Mouse (Mus musculus) cerebellum, postnatal 36 days (tissue): ENCODE results near the gene B4galnt3.

Experiments used
- DNase-seq, 2 experiments: peaks; one replicate each; pipeline ENCODE4 v3.0.0; 2021 to 2022; ENCODE audit warnings: mixed read lengths in 2 of 2

Gene B4galnt3

DNA sequence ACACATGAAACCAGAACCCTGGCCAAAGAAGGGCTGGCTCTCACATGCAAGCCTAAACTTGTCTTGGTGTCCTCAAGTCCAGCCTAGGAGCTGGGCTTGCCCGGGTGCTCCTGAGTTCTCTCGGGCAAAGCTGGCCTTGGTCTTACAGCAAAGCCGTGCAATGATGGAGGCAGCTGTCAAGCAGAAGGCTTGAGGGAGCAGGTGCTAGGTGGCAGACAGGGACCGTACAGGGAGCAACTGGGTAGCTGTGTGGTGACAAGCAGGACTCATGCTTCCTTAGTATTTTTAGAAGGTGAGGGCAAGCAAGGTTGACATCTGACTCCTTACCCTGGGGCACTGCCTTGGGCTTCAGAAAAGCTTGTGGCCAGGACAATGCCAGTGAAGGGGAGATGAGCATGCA lies 110.6 kb downstream of the B4galnt3 start:
- no peak for DNase-seq

DNA sequence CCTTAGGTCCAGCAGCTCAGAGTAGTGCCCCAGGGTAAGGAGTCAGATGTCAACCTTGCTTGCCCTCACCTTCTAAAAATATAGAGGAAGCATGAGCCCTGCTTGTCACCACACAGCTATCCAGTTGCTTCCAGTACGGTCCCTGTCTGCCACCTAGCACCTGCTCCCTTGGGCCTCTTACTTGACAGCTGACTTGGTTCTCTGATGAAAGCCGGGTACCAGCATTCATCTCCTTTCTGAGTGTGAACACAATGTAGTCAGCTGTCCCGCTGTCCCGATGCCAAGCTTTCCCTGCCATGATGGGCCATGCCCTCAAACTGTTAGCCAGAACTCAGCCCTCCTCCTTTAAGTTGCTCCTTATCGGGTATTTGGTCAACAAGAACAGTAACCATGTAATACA lies 112.2 kb downstream of the B4galnt3 start:
- no peak for DNase-seq

DNA sequence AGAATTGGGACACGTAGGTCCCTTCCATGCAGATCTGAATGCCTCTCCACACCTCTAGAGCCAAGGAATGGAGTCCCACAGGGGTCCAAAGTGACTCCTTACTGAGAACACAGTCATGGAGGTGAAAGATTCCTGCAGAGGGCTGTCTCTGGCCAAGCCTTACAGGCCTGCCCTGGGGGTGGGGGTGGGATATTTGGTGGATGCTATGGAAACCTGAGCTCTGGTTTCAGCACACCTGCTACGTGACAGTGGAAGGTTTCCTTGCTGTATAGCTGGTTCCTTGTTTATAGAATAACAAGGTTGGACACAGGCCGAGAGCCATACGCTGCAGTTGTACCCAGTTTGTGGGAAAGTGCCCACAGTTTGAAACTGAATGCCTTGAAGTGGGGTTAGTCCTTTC lies 113.9 kb downstream of the B4galnt3 start:
- no peak for DNase-seq

DNA sequence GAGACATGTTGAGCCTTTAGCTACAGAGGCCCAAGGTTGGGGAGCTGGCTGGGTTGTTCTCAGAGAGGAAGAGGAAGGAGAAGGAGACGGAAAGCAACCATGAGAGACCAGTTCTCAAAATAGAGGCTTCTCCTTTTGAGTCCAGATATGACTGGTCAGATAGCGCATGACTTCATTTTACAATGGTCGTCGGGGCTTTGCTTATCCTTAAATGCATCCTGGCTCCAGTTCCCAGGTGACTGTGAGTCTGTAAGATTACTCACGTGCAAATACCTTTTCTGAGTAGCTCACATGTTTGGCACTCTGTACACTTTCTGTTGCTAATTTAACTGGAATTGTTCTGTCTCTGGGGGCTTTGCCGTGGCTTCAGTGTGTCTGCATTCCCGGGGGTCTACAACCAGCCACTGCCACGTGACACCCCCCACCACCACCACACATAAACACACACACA lies 114.6 kb downstream of the B4galnt3 start:
- DNase-seq, result no peak

DNA sequence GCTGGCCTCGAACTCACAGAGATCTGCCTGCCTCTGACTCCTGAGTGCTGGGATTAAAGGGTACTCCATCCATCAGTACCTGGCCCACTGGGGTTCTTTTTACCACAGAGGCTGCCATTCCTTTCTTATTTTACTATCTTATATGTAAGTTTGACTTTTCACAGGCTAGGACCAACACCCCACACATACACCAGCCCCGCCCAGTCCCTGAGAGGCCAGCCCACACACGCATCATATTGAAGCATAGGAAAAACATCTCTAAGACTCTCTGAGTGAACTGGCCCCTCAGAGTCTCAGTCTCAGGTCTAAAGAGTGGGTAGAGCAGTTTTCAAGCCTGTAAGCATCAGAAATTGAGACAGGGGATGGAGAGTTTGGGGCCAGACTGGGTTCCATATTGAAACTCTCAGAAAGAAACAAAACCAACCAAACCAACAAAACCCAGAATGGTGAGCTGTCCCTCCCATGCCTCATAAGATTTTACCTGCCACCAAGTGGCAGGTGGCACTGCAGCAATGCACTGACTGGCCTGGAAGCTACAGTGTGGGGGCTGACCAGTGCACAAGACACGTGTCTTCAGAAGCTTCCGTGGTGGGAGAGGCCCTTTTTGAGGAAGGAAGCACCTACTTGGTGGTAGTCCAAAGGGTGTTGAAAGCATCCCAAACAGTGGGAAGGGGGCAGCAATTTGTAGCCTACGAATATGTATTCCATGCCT lies 115.2 kb downstream of the B4galnt3 start:
- DNase-seq, result no peak

DNA sequence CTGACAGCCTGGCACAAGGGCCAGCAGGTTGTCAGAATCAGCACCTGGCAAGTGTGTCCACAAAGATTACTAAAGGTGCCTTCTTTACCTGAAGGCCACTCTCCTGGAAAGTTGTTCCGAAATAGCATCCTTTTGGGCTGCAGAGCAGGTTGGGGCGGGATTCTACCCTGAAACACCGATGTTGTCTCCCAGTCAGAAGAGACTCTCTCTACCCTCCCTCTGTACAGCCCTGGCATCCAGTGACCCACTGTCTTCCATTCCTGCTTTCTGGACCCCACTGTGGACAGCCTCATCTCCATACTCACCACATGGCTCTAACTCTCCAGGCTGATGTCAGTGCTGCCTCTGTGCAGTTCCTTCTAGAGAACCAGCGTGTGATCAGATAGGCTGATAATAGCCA lies 118.7 kb downstream of the B4galnt3 start:
- no peak for DNase-seq

DNA sequence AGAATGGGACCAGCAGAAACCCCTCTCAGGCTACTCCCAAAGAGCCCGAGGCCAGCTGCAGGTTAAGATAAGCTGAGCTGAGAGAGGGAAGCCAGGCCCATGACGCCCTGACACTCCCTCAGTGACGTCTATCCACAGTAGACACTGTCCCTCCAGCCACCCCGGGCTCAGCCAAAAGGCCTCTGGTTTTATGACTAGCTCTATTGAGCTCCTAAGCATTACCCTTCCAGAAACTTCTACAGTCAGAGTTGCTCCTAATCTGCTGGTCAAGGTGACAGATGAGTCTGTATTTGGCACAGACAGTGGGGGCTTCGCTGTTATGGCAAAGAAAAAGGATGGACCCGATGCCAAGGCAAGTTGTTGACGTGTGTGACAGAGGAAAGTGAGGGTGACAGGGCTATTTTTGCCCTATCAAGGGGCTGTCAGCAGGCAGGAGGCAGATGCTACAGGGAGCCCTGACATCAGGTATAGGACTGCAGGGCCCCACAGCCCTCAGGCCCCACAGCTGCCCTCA lies 119.7 kb downstream of the B4galnt3 start:
- no peak for DNase-seq

DNA sequence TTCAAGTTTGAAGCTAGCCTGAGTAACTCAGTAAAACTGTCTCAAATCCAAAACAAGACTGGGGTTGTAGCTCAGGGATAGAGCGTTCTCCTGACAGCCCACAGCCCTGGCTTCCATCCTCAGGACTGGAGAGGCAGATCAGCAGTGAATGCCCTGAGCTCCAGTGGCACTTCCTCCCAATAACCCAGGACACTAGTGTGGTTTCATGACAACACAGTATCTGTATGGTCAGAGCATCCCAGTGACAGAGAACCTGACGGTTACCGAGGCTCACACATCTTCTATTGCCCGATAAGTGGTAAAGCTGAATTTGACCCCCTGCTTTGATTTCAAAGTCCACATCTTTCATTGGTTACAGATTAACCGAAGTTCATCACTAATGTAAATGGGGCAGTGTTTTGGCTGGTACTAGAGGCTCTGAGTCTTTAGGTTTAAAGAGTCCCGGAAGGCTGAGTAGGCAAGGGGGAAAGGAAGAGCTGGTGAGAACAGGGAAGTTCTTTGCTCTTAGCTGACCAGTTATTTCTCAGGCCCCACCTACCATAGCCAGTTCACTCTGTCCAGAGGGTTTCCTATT lies 120.2 kb downstream of the B4galnt3 start:
- no peak for DNase-seq

DNA sequence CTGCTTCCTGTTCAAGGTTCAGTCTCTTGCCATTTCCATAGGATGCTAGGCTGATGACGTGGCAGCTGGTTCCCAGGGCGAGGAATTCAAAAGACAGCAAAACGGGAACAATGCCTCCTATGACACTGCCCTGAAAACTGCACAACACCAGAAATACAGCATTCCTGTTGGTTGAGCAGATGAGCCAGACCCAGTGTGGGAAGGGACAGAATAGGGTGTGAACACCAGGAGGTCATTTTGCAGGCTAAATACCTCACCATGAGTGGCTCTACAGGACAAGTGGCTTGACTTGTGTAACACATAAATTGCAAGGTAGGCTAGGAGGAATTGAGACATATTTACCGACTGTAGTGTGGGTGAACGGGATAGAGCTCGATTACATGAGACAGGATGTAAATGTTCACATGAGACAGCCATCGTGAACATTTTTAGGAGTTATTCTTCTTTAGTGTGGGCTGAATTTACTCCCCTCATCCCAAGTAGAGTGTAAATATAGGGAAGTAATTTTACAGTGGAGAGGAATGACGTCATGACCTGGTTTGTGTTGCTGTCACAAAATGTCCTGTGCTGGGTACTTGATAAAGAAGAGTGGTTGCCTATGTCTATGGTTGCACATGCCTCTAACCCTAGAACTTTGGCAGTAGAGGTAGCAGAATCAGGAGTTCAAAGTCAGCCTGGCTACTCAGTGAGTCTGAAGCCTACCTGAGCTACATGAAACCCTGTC lies 121.9 kb downstream of the B4galnt3 start:
- DNase-seq, result no peak

DNA sequence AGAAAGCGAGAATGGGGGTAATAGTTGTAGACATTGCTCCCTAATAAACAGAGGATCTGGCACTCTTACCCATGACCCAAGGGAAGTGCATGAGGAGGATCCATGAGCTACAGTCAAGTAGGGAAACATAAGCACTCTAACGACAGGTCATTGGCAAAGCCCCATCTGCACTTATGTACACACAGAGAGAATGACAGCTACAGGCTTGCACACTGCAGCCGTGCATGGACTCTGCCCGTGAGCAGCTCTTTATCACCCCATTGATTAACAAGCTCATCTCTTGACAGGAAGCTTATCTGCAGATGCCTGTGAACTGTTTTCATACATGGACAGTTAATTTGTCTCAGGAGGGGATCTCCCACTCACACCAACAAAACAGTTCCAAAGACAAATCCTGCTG lies 126.8 kb downstream of the B4galnt3 start:
- no peak for DNase-seq

DNA sequence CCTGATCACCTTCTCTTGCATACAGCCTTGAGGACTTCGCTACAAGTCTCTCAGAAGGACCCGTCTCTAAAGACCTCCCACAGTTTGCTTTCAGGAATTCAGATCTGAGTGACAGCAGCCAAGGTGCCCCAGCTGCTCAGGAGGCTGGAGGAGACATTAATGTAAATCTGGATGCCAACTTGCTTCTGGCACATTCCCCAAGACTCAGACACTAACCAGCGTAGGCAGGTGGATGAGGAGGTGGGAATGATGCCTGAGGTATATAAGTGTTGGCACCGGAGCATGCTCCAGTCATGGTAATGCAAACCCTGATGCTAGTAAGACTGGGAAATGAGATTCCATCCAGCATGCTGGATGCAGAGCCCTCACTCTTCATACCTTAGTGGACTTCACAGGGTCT lies 129.6 kb downstream of the B4galnt3 start:
- DNase-seq, result no peak

DNA sequence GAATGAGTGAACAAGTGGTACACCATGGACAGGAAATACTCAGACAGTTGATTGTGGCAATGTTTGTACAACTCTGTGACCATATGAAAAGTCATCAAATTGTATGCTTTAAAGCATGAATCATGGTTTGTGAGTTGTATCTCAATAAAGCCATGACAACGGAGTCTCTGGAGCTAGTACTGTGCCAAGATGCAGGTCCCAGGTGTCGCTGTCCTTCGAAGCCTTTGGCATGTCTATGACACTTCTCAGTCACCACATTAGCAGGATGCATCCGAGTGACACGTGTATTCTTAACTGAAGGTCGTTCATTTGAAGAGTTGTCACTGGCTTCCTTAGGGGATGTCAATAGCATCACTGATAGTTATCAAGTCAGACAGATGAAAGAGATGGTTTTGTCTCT lies 131.4 kb downstream of the B4galnt3 start:
- DNase-seq, result no peak

DNA sequence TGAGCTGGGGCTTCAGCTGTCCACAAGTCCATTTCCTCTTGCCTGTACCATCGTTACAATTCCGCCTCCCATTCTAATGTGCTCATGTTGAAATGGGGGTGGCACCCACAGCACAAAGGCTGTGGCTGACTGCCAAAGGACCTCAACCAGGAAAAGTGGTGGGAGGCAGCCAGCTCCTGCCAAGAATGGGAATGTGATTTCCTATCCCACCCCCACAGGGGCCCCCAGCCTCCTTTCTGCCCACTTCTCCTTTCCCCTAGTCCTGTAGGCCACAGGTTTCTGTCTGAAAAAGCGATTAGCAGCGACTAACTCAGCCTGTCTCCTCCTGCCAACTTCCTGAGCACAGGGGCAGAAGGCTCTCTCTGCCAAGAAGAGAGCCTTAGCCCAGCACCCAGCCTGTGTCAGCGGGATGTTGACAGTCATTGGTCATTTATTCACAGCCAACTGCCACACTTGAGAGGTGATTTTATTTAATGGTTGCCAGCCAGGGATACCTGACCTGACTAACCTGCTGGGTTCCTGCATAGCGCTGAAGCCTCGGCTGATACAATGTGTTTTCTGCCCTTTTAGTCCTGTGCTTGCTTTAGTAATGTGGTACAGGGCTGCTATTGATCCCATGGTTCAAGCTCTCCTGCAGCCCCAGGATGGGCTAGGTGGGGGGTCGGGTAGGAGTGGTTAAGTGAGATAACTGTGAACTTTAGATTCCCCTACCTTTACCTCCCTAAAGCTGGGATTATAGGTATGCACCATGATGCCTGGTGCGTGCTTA lies 135.0 kb downstream of the B4galnt3 start:
- peak; percentile 11 to 23 for DNase-seq

DNA sequence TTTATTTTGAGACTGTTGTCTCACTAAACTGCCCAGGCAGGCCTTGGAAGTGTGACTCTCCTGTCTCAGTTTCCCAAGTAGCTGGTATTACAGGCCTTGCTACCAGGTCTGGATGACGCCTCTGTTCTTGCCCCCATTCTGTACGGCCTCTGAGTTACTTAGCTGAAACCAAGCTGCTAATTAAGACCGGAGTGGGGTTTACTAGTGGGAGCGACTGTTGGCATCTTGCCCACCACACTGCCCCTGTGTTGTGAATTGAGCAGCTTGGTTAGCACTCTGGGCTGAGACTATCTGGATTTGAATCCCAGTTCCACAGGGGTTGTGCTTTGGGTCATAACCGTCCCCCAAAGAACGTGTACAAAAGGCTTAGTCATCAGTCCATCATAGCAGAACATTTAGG lies 136.9 kb downstream of the B4galnt3 start:
- DNase-seq, result no peak

DNA sequence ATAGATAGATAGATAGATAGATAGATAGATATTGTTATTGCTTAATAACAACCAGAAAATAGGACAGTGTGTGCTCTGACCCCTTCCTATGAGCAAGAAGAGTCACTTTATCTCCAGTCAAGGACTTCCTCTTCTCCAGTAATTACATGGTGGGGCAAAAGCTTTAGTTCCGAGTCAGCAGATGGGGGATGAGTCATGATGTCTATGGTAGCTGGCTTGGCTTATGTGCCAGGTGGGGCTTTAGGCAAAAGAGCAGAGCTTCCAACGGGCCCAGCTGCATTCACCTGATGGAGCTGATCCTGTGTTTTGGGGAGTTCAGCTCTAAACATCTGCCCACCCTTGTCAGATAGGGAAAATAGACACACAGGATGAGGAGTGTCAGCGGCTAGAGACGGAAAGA lies 138.8 kb downstream of the B4galnt3 start:
- DNase-seq, result no peak

DNA sequence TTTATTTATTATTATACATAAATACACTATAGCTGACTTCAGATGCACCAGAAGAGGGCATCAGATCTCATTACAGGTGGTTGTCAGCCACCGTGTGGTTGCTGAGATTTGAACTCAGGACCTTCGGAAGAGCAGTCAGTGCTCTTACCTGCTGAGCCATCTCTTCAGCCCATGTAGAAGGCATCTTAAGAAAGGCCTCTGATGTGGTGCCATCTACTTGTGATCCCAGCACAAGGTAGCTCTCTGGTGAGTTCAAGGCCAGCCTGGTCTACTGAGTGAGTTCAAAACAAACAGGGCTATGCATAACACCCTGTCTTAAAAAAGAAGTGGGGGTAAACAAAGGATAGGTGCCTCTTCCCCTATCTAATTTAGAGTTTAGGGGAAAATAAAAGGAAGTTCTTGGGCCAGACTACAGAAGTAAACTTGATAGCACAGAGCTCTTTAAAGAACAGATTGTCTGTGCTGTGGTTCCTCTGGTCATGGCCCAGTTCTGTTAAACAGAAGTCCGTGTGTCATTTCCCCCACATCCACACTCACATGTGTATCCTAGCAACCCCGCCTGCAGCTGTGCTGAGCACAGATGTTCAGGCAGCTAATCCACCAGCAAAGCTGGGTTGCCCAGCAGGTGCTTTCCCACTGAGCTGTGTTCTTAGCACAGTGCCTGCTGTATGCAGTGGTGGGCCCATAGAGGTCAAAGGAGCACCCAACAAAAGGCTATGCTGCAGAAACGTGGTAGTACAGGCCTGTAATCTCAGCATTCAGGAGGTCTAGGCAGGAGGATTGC lies 139.6 kb downstream of the B4galnt3 start:
- no peak for DNase-seq
